Mouse (Mus musculus) layer of hippocampus, postnatal 14 days (tissue): ENCODE results near the gene Zdhhc16. TPM values are rescaled to one million over a fixed set of nuclear protein-coding genes. Genes with fewer than 3 reads are reported as not detected.

Experiments used
- DNase-seq, 2 experiments: peaks; one replicate each; pipeline ENCODE4 v3.0.0; 2021 to 2022; ENCODE audit warnings: low spot score in 2 of 2, mixed read lengths in 1 of 2
- total RNA-seq, 2 experiments: library from RNA; stranded (reverse); gene quantifications; 2 replicates each; pipeline ENCODE4 v1.2.3; 2021

Zdhhc16 gene
- total RNA-seq, 2 experiments from 2014 or later, result 53.1 to 56.1 TPM

DNA sequence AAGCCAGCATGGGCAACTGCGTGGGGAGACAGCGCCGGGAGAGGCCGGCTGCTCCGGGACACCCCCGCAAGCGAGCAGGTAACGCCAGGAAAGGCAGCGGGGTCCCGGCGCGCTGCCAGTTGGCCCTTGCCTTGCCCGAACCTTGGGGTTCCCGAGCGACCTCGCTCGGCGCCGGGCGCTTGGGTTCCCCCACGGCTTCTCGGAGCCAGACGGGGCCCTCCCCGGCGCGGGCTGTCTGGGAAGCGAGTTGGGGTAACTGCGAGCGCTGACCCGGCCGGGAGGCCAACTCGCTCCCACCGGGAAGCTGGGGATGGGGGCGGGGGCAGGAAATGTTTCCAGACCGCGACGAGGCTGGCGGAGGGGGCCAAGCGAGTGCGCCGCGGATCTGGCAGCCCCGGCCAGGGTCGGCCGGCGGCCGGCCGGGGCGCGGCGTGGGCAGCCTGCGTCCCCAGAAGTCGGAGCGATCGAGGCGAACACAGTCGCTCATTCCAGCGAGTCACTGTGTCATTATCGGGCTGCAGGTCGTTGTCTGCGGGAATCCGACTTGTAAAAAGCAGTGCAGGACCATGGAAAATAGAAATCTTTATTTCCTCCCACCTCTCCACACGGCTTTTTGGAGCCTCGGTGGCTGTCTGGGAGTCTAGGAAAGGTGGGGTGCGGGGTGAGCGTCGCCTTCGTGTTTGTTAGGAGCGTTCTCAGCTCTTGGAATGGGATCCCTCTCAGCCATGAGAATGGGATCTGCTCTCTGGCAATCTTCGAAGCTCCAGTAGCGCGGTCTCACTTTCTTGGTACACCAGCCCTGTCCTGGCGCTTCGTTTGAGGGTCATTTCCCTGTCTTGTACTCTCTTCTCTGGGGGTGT is 48.9 kb downstream of the Zdhhc16 start:
- DNase-seq, result no peak

DNA sequence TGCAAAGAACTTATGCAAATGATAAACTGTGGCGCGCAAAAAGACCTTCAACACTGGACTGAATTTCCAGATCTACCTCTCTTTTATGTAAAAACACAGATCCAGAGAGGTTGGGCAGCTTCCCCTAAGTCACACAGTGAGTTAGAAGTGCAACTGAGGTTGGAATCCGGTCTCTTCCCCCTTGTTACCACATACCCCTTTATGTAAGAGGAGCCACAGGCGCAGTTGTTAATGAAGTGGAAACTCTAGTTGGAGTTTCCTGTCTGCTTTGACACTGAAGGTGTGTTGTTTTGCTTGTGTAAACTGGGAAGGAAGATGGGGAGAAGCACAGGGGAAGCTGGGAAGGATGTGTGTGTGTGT is 49.5 kb downstream of the Zdhhc16 start:
- peak in 1 of 2 experiments; percentile 16 for DNase-seq

DNA sequence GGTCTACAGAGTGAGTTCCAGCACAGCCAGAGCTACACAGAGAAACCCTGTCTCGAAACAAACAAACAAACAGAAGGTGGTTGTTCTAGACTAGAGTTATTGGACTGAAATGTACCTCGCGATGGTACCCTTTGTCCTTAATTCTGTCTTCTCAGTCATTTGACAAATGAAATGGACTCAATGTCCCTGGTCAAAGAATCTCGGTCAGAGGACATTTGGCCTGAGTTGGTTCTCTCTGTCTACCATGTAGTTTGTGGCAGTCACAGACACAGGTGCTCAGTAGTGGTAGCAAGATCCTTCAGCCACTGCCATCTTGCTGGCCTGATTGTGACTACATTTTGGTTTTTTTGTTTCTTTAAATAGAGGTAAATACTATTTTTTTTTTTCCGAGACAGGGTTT is 52.7 kb downstream of the Zdhhc16 start:
- no peak for DNase-seq

DNA sequence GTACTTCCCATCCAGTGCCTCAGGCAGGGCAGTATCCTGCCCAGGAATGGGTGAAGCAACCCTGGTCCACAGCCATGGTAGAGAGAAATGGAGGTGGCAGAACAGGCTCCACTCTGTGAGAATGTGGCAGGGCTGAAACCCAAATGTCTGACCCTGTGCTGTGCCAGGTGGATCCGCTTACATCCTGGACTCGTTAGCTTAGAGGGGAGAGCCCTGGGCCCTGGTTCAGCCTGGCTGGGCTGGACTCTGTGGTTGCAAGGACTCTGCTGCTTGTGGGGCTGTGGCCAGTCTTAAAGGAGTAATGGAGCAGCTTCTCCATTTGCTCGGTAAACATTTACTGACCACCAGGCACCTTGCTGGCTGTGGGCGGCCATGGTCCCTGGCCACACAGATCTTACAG is 53.9 kb downstream of the Zdhhc16 start:
- DNase-seq, result no peak

DNA sequence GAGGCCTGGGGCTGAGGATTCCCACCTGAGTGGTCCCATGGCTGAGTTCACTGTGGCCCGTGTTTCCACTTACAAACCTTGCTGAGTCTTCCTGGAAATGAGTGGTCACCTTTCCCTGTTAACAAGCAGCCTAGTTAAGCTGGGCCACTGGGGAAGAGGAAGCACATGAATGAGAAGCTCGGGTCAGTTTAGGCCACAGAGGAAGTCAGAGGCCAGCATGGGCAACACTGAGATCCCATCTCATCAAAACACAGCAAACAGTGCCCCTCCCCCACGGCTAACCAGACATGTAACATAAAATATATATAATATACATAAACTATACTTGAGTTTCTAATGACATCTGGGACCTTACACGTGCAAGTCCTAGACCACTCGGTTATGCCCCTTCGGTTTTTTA is 56.5 kb downstream of the Zdhhc16 start:
- DNase-seq, result no peak

DNA sequence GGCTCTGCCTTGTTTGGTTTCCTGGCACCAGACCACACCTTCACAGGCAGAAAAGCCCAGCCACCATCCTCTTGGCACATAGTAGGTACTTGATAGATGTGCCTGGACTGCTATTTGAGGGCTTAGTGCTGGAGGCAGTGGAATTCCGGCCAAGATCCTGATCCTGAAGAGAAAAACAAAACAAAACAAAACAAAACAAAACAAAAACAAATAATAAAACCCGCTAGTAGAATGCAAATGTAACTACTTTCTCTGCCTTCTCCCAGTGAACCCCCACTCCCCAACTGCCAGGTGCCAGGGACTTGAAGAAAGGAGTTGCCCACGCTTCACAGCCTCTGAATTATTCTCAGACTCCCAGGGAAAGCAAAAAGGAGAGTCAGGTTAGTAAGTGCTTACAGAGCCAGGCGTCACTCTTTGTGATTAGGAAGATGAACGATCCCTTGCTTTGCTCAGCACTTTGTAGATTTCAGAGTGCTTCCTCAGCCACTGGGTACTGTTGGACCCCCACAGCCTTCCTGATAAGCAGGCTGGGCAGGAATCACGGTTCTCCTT is 58.7 kb downstream of the Zdhhc16 start:
- DNase-seq, result peak in 1 of 2 experiments; percentile 30

GRCm38 (mm10) chr19:41992971-41993370 is 59.7 kb downstream of the Zdhhc16 start:
- DNase-seq, result no peak

DNA sequence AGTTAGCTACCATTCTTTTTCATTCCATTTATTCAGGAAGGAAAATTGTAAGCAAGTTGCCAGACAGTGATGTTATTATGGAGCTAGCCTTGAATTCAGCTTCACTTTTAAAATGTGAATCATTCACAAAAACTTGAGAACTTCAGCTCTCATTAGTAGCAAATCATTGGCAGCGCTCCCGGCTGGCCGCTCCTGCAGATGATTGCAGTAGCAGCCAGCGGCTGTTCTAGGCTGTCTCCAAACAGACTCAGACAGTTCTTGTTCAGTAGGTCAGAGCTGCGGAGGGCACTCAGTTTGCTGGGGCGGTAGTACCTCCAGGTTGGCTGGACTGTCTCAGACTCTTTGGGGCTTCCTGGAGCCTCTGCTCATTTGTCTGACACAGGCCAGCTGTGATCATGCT is 60.2 kb downstream of the Zdhhc16 start:
- DNase-seq, result peak; percentile 42 to 80

Other genes with a start within 250 kb of the Zdhhc16 start
- 100 to 1,000 TPM; 143 to 146 TPM for gene Slit1, start 189.8 kb upstream of the Zdhhc16 start, total RNA-seq
- 1 to 10 TPM; 3.5 to 4.1 TPM for gene Arhgap19, start 131.4 kb upstream of the Zdhhc16 start, total RNA-seq
- 10 to 100 TPM; 19.7 to 20.6 TPM for gene Frat1, start 103.5 kb upstream of the Zdhhc16 start, total RNA-seq
- gene Frat2, start 85.3 kb upstream of the Zdhhc16 start, total RNA-seq, result 10 to 100 TPM; 18.2 to 20.9 TPM
- gene Rrp12, start 37.3 kb upstream of the Zdhhc16 start, total RNA-seq, result 10 to 100 TPM; 33.4 to 34.0 TPM
- 100 to 1,000 TPM; 569 to 570 TPM for gene Pgam1, start 21.6 kb upstream of the Zdhhc16 start, total RNA-seq
- 10 to 100 TPM; 26.1 to 26.7 TPM for gene Exosc1, start 57 bp upstream of the Zdhhc16 start, total RNA-seq
- 10 to 100 TPM; 29.2 to 37.6 TPM for gene Mms19, start 47.7 kb downstream of the Zdhhc16 start, total RNA-seq
- 10 to 100 TPM; 15.6 to 17.0 TPM for gene Ubtd1, start 48.3 kb downstream of the Zdhhc16 start, total RNA-seq
- under 1 TPM; 0.30 to 0.45 TPM for gene Ankrd2, start 102.5 kb downstream of the Zdhhc16 start, total RNA-seq
- gene Hoga1, start 112.1 kb downstream of the Zdhhc16 start, total RNA-seq, result 1 to 10 TPM; 7.3 to 9.8 TPM
- gene 4933411K16Rik, start 118.8 kb downstream of the Zdhhc16 start, total RNA-seq, result 1 to 10 TPM; 1.3 to 1.5 TPM
- 10 to 100 TPM; 60.5 to 64.9 TPM for gene Morn4, start 152.9 kb downstream of the Zdhhc16 start, total RNA-seq
- 10 to 100 TPM; 54.0 to 54.7 TPM for gene Pi4k2a, start 157.0 kb downstream of the Zdhhc16 start, total RNA-seq
- gene Avpi1, start 195.6 kb downstream of the Zdhhc16 start, total RNA-seq, result 10 to 100 TPM; 18.6 to 19.2 TPM
- 1 to 10 TPM; 9.2 TPM for gene Marveld1, start 213.9 kb downstream of the Zdhhc16 start, total RNA-seq
- 10 to 100 TPM; 95.0 to 99.2 TPM for gene Zfyve27, start 230.5 kb downstream of the Zdhhc16 start, total RNA-seq